Mouse (Mus musculus): Measurements from ENCODE around the gene Tdg.
"Not testable (repeated sequence)": the region's sequence is repeated elsewhere in the genome, so short reads cannot be mapped to it uniquely, and the experiment has no call there.

DNA sequence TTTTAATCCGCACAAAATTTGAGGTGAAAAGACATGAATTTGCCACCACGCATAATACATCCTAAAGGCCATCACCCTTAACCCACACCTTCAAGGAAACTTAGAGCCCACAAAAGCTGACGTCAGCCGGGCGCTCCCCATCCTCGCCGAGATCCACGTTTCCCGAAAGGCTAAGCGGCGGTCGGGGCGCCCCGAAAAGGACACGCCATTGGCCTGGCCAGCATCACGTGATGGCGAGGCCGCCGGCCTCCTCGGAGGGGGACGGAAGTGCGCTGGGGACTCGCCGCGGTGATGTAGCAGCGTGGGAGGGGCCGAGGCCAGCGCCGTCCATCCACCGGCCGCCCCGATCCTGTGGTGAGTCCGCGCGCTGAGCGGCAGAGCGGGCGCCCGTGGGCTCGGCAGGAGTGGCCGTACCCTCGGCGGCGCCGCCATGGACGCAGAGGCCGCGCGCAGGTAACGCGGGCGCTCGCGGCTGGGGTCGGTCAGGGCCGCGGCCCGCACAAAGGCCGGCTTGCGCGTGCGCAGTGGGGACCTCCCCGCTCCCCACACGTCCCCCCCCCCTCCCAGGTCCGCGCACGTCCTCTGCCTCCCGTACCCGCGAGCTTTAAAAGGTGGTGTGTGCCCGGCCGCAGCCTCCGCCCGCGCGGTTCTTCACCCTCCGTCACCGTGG lies at the start of gene Tdg:
- TF ChIP-seq CTCF, EP300 (IDR thresholded peaks at IDR 0.05; ENCODE audit: low read depth): not testable (repeated sequence)
